Mouse (Mus musculus) neural tube, embryonic 15.5 days (tissue): Measurements from ENCODE around the gene Mad2l1bp. TPM values are rescaled to one million over a fixed set of nuclear protein-coding genes. Genes with fewer than 3 reads are reported as not detected.

ENCODE experiments used
- ATAC-seq: fragments of 200-750 bp; cut with Nextera tagmentation; 2 replicates; pipeline ENCODE4 v1.8.0; 2017; ENCODE audit warnings: mild to moderate bottlenecking, moderate TSS enrichment, moderate library complexity; ENCODE audit not compliant: low FRiP score
- H3K27ac ChIP-seq: fragments of 300-500 bp; sonication (generic); replicated peaks from 2 replicates; pipeline ENCODE4 v1.5.1; 2015; ENCODE audit warnings: mild to moderate bottlenecking, inconsistent platforms
- H3K27me3 ChIP-seq: fragments of 300-500 bp; sonication (generic); replicated peaks from 2 replicates; pipeline ENCODE4 v1.6.1; 2015; ENCODE audit warnings: inconsistent platforms
- H3K36me3 ChIP-seq: fragments of 300-500 bp; sonication (generic); 2 replicates; pipeline ENCODE4 v1.6.1; 2015; ENCODE audit warnings: inconsistent platforms
- H3K4me1 ChIP-seq: fragments of 300-500 bp; sonication (generic); 2 replicates; pipeline ENCODE4 v1.6.1; 2015; ENCODE audit warnings: inconsistent platforms
- H3K4me2 ChIP-seq: fragments of 300-500 bp; sonication (generic); 2 replicates; pipeline ENCODE4 v1.6.1; 2015; ENCODE audit warnings: inconsistent platforms, mild to moderate bottlenecking, moderate library complexity
- H3K4me3 ChIP-seq: fragments of 300-500 bp; sonication (generic); replicated peaks from 2 replicates; pipeline ENCODE4 v1.5.1; 2015; ENCODE audit warnings: mild to moderate bottlenecking, inconsistent platforms
- H3K9ac ChIP-seq: fragments of 300-500 bp; sonication (generic); replicated peaks from 2 replicates; pipeline ENCODE4 v1.6.1; 2015; ENCODE audit warnings: mild to moderate bottlenecking, inconsistent platforms
- H3K9me3 ChIP-seq: fragments of 300-500 bp; sonication (generic); replicated peaks from 2 replicates; pipeline ENCODE4 v1.6.1; 2016; ENCODE audit warnings: inconsistent platforms
- WGBS: fragments of 180-500 bp; shearing (Covaris S2); methylation state at CpG from one replicate; pipeline ENCODE4 v1.1.7; 2015; ENCODE audit warnings: mixed read lengths; 5-methylcytosine and 5-hydroxymethylcytosine counted together
- polyA plus RNA-seq: library from polyadenylated mRNA; unstranded; fragments of >200 nt; fragmentation: Nextera tagmentation; extraction: Ambion mirVana; gene quantifications from 2 replicates; pipeline ENCODE4 v1.2.1, GENCODE M21; 2015

Mad2l1bp gene
- polyA plus RNA-seq, 1 experiment from 2014 or later: 21.7 TPM

GRCm38 (mm10) chr17:46165460-46165859, 12.1 kb upstream of the Mad2l1bp start:
- H3K27me3 ChIP-seq: no peaks in the 10 kb centered on the region
- H3K9ac ChIP-seq: no peak overlapping the region
- ATAC-seq: no peak
- H3K9me3 ChIP-seq: no peaks in the 10 kb centered on the region
- peaks cover 62% of the 10 kb centered on the region for H3K36me3 ChIP-seq
- 92% methylated on average over 12 of the region's 12 CpGs for WGBS
- no peak overlapping the region for H3K4me2 ChIP-seq
- no peak overlapping the region for H3K4me3 ChIP-seq
- H3K27ac ChIP-seq: no peak overlapping the region
- H3K4me1 ChIP-seq: peaks cover 23% of the 10 kb centered on the region

- Histone ChIP-seq H3K4me3 (no peak overlapping the region), H3K36me3 (peaks cover 56% of the 10 kb centered on the region), H3K27ac (no peak overlapping the region), H3K4me2 (no peak overlapping the region), H3K9ac (no peak overlapping the region), H3K27me3 (no peaks in the 10 kb centered on the region), H3K4me1 (peaks cover 28% of the 10 kb centered on the region), H3K9me3 (no peaks in the 10 kb centered on the region)
- 93% methylated on average over 10 of the region's 10 CpGs for WGBS
- ATAC-seq: no peak
Observed at GRCm38 (mm10) chr17:46164791-46165190, 11.4 kb upstream of the Mad2l1bp start.

GRCm38 (mm10) chr17:46164301-46164700, 10.9 kb upstream of the Mad2l1bp start:
- Histone ChIP-seq H3K9ac (no peak overlapping the region), H3K4me3 (no peak overlapping the region), H3K36me3 (peaks cover 52% of the 10 kb centered on the region), H3K4me2 (no peak overlapping the region), H3K27me3 (no peaks in the 10 kb centered on the region), H3K9me3 (no peaks in the 10 kb centered on the region), H3K27ac (no peak overlapping the region), H3K4me1 (peaks cover 31% of the 10 kb centered on the region)
- 98% methylated on average over 8 of the region's 8 CpGs for WGBS
- no peak for ATAC-seq

- H3K9me3 ChIP-seq: no peaks in the 10 kb centered on the region
- no peak for ATAC-seq
- no peaks in the 10 kb centered on the region for H3K27me3 ChIP-seq
- H3K36me3 ChIP-seq: peaks cover 40% of the 10 kb centered on the region
- peaks cover 31% of the 10 kb centered on the region for H3K4me1 ChIP-seq
- 87% methylated on average over 9 of the region's 9 CpGs for WGBS
- H3K4me2 ChIP-seq: peak overlapping the region; percentile 6; the same call in 1 of the 2 replicates
- H3K4me3 ChIP-seq: no peak overlapping the region
- H3K9ac ChIP-seq: no peak overlapping the region
- no peak overlapping the region for H3K27ac ChIP-seq
Observed at GRCm38 (mm10) chr17:46162951-46163421, 9.6 kb upstream of the Mad2l1bp start.

GRCm38 (mm10) chr17:46162551-46162950, 9.2 kb upstream of the Mad2l1bp start:
- Histone ChIP-seq H3K27me3 (no peaks in the 10 kb centered on the region), H3K4me2 (peak overlapping the region; percentile 6; the same call in 1 of the 2 replicates), H3K4me3 (no peak overlapping the region), H3K4me1 (peaks cover 31% of the 10 kb centered on the region), H3K27ac (no peak overlapping the region), H3K9ac (no peak overlapping the region), H3K9me3 (no peaks in the 10 kb centered on the region), H3K36me3 (peaks cover 36% of the 10 kb centered on the region)
- ATAC-seq: no peak
- 94% methylated on average over 7 of the region's 7 CpGs for WGBS

GRCm38 (mm10) chr17:46161710-46162109, 8.4 kb upstream of the Mad2l1bp start:
- no peak for ATAC-seq
- peak overlapping the region; percentile 82 for H3K27ac ChIP-seq
- 52% methylated on average over 9 of the region's 9 CpGs for WGBS
- peak overlapping the region; percentile 84 for H3K9ac ChIP-seq
- peaks cover 31% of the 10 kb centered on the region for H3K4me1 ChIP-seq
- H3K9me3 ChIP-seq: no peaks in the 10 kb centered on the region
- H3K36me3 ChIP-seq: peaks cover 27% of the 10 kb centered on the region
- peak overlapping the region; percentile 85 for H3K4me3 ChIP-seq
- peak overlapping the region; percentile 89 for H3K4me2 ChIP-seq
- H3K27me3 ChIP-seq: no peaks in the 10 kb centered on the region

- Histone ChIP-seq H3K27me3 (no peaks in the 10 kb centered on the region), H3K4me2 (peak overlapping the region; percentile 89), H3K27ac (peak overlapping the region; percentile 82), H3K9me3 (no peaks in the 10 kb centered on the region), H3K4me1 (peaks cover 31% of the 10 kb centered on the region), H3K4me3 (peak overlapping the region; percentile 85), H3K9ac (peak overlapping the region; percentile 84), H3K36me3 (peaks cover 22% of the 10 kb centered on the region)
- ATAC-seq: peak; percentile 40
- WGBS: under 1% methylated on average over 19 of the region's 19 CpGs
Observed at GRCm38 (mm10) chr17:46161179-46161578, 7.8 kb upstream of the Mad2l1bp start.

GRCm38 (mm10) chr17:46160686-46161085, 7.3 kb upstream of the Mad2l1bp start, which contains the start of gene Gtpbp2:
Gene Gtpbp2 (plus strand): TSS chr17:46161032.
- under 1% methylated on average over 23 of the region's 23 CpGs for WGBS
- Histone ChIP-seq H3K4me1 (peaks cover 31% of the 10 kb centered on the region), H3K9me3 (no peaks in the 10 kb centered on the region), H3K27me3 (no peaks in the 10 kb centered on the region), H3K4me2 (peak within 1 kb of the TSS; percentile 89), H3K4me3 (peak within 1 kb of the TSS; percentile 85), H3K27ac (peak within 1 kb of the TSS; percentile 82), H3K36me3 (peaks cover 17% of the 10 kb centered on the region), H3K9ac (peak within 1 kb of the TSS; percentile 84)
- ATAC-seq: peak; percentile 98

GRCm38 (mm10) chr17:46160090-46160662, 6.8 kb upstream of the Mad2l1bp start:
- Histone ChIP-seq H3K36me3 (peaks cover 12% of the 10 kb centered on the region), H3K9ac (peak overlapping the region; percentile 50), H3K4me3 (peak overlapping the region; percentile 85), H3K27ac (peak overlapping the region; percentile 78), H3K9me3 (no peaks in the 10 kb centered on the region), H3K4me2 (peak overlapping the region; percentile 89), H3K27me3 (no peaks in the 10 kb centered on the region), H3K4me1 (peaks cover 31% of the 10 kb centered on the region)
- peak; percentile 67 for ATAC-seq
- under 1% methylated on average over 16 of the region's 16 CpGs for WGBS

- H3K4me2 ChIP-seq: no peak overlapping the region
- H3K27ac ChIP-seq: no peak overlapping the region
- H3K9ac ChIP-seq: no peak overlapping the region
- ATAC-seq: no peak
- peaks cover 31% of the 10 kb centered on the region for H3K4me1 ChIP-seq
- 69% methylated on average over 2 of the region's 2 CpGs for WGBS
- H3K4me3 ChIP-seq: no peak overlapping the region
- H3K9me3 ChIP-seq: no peaks in the 10 kb centered on the region
- H3K36me3 ChIP-seq: peaks cover 2% of the 10 kb centered on the region
- no peaks in the 10 kb centered on the region for H3K27me3 ChIP-seq
Observed at GRCm38 (mm10) chr17:46159236-46159635, 5.9 kb upstream of the Mad2l1bp start.

- 84% methylated on average over 8 of the region's 8 CpGs for WGBS
- no peak for ATAC-seq
- Histone ChIP-seq H3K4me2 (no peak overlapping the region), H3K36me3 (no peaks in the 10 kb centered on the region), H3K9me3 (no peaks in the 10 kb centered on the region), H3K4me1 (peaks cover 30% of the 10 kb centered on the region), H3K4me3 (no peak overlapping the region), H3K27me3 (no peaks in the 10 kb centered on the region), H3K9ac (no peak overlapping the region), H3K27ac (no peak overlapping the region)
Observed at GRCm38 (mm10) chr17:46157131-46157530, 3.8 kb upstream of the Mad2l1bp start.

GRCm38 (mm10) chr17:46156680-46157079, 3.3 kb upstream of the Mad2l1bp start:
- WGBS: 94% methylated on average over 5 of the region's 5 CpGs

More at GRCm38 (mm10) chr17:46156680-46157079, 3.3 kb upstream of the Mad2l1bp start:
- H3K27me3 ChIP-seq: no peaks in the 10 kb centered on the region
- H3K27ac ChIP-seq: no peak overlapping the region
- no peaks in the 10 kb centered on the region for H3K9me3 ChIP-seq
- peaks cover 26% of the 10 kb centered on the region for H3K4me1 ChIP-seq
- no peak overlapping the region for H3K4me2 ChIP-seq
- no peaks in the 10 kb centered on the region for H3K36me3 ChIP-seq
- no peak overlapping the region for H3K4me3 ChIP-seq
- H3K9ac ChIP-seq: no peak overlapping the region
- no peak for ATAC-seq
